Mouse (Mus musculus): ENCODE measurements around the gene Hdhd5. TPM values are rescaled to one million over a fixed set of nuclear protein-coding genes. Genes with fewer than 3 reads are reported as not detected.
A peak's percentile ranks its signal among the peaks of the same experiment; 100 is the strongest.

Gene Hdhd5
- polyA plus RNA-seq, 1 experiment = 10.2 TPM

DNA sequence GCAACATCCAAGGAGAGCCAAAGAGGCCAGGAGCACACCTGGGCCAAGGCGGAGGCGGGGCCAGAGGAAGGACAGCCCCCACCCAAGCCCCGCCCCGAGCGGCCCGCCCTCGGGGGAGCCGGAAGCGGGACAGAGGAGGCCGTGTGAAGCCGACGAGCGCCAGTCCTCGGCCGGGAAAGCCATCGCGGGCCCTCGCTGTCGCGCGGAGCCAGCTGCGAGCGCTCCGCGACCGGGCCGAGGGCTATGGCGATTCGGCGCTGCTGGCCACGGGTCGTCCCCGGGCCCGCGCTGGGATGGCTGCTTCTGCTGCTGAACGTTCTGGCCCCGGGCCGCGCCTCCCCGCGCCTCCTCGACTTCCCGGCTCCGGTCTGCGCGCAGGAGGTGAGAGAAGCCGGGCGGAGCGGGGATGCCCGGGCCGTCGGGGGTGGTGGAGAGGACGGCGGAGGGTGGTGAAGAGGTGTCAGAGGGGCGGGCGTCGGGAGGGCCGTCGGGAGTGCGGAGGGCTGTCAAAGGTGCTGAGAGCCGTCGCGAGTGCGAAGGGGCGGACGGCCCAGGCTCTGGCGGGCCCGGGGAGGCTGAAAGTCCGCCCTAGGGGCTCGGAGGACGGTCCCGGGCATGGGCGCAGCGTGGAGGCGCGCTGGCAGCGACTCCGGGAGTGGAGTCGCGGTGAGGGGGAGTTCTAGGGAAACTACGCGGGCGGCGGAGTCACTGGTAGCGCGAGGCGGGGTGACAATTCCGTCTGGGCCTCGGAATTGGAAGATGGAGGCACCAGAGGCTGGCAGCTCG, 67.8 kb downstream of the Hdhd5 start, which contains the start of gene Il17ra:
Gene Il17ra, plus strand, starts transcription at position 162 of the 786 bp plus-strand sequence.
- peaks cover 52% of the 10 kb centered on the region for H3K79me2 ChIP-seq (ENCODE audit: control insufficient read depth, insufficient read depth)
- peaks cover 44% of the 10 kb centered on the region for H3K79me3 ChIP-seq (ENCODE audit: low read depth)
- H3K36me3 ChIP-seq (ENCODE audit: control insufficient read depth, insufficient read depth) = no peaks in the 10 kb centered on the region
- peak within 1 kb of the TSS; percentile 57 for H3K4me3 ChIP-seq (ENCODE audit: insufficient read depth, poor library complexity, severe bottlenecking)
- no peaks in the 10 kb centered on the region for H3K27me3 ChIP-seq (ENCODE audit: control insufficient read depth, insufficient read depth, insufficient read length)
- TF ChIP-seq MYOD1 (IDR thresholded peaks at IDR 0.05; ENCODE audit: control insufficient read depth, insufficient read length, low read depth) = no peak
- TF ChIP-seq USF1 (IDR thresholded peaks at IDR 0.05; ENCODE audit: low read depth) = no peak
- TF ChIP-seq CEBPB (IDR thresholded peaks at IDR 0.05; ENCODE audit: low read depth) = no peak
- no peak for TF ChIP-seq MYOG (IDR thresholded peaks at IDR 0.05; ENCODE audit: control insufficient read depth, extremely low read depth, insufficient read length)
- TF ChIP-seq MAX (IDR thresholded peaks at IDR 0.05) = no peak
- TF ChIP-seq FOSL1 (IDR thresholded peaks at IDR 0.05; ENCODE audit: insufficient read depth, low read length, poor library complexity, severe bottlenecking) = no peak
- no peak for TF ChIP-seq CTCF (IDR thresholded peaks at IDR 0.05; ENCODE audit: control insufficient read depth, insufficient read depth, insufficient read length)
- H3ac ChIP-seq (ENCODE audit: control insufficient read depth, insufficient read length, low read depth) = peak within 1 kb of the TSS; percentile 81

DNA sequence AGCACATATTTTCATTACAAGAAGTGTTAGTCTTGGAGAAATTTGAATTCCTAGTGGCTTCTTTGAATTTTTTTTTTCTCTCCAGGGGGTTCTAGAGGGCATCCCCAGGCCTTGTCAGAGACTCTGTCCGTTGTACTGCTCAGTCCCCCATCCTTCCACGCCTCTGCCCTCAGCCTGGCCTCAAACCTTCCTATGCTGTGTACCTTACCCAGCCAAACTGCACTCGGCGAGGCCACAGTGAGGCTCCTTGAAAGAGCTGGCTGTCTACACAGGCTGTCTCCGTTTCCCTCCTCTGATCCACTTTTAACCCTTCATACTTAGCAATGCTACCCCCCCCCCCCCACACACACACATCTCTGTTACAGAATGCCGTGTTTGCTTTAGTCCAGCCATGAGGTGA, 68.9 kb downstream of the Hdhd5 start:
- Histone ChIP-seq H3K27me3 (ENCODE audit: control insufficient read depth, insufficient read depth, insufficient read length) (no peaks in the 10 kb centered on the region), H3K79me2 (ENCODE audit: control insufficient read depth, insufficient read depth) (peaks cover 42% of the 10 kb centered on the region), H3K36me3 (ENCODE audit: control insufficient read depth, insufficient read depth) (no peaks in the 10 kb centered on the region), H3ac (ENCODE audit: control insufficient read depth, insufficient read length, low read depth) (no peak overlapping the region), H3K79me3 (ENCODE audit: low read depth) (peaks cover 34% of the 10 kb centered on the region), H3K4me3 (ENCODE audit: insufficient read depth, poor library complexity, severe bottlenecking) (no peak overlapping the region)
- no peak for TF ChIP-seq MAX (IDR thresholded peaks at IDR 0.05)
- TF ChIP-seq MYOG (IDR thresholded peaks at IDR 0.05; ENCODE audit: control insufficient read depth, extremely low read depth, insufficient read length) = no peak
- TF ChIP-seq CEBPB (IDR thresholded peaks at IDR 0.05; ENCODE audit: low read depth) = no peak

DNA sequence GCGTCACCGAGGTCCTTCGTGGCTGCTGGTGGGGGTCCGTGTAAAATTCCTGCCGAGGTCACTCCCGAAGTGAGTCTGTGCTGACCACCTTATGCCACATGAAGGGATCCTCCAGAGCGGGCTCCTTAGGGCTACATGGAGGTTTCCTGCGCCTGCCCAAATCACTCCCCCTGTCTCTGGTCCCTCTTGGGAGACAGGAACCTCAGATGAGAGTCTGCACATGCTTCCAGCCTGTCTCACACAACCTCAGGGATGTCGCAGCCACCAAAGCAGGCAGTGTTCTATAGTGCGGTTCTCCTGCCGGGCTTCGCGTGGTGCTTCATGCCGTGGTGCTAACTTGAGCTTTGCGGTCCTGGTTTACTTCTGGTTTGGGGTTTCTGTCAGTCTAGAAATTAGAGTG, 69.9 kb downstream of the Hdhd5 start:
- Histone ChIP-seq H3ac (ENCODE audit: control insufficient read depth, insufficient read length, low read depth) (no peak overlapping the region), H3K36me3 (ENCODE audit: control insufficient read depth, insufficient read depth) (no peaks in the 10 kb centered on the region), H3K79me2 (ENCODE audit: control insufficient read depth, insufficient read depth) (peaks cover 32% of the 10 kb centered on the region), H3K4me3 (ENCODE audit: insufficient read depth, poor library complexity, severe bottlenecking) (no peak overlapping the region), H3K27me3 (ENCODE audit: control insufficient read depth, insufficient read depth, insufficient read length) (no peaks in the 10 kb centered on the region), H3K79me3 (ENCODE audit: low read depth) (peaks cover 25% of the 10 kb centered on the region)
- no peak for TF ChIP-seq CEBPB (IDR thresholded peaks at IDR 0.05; ENCODE audit: low read depth)
- no peak for TF ChIP-seq MYOG (IDR thresholded peaks at IDR 0.05; ENCODE audit: control insufficient read depth, extremely low read depth, insufficient read length)

Other genes starting within 250 kb of the Hdhd5 start
- gene D330020A13Rik, start 237.0 kb downstream of the Hdhd5 start, polyA plus RNA-seq (2012; fragmentation: generic; extraction: Trizol) = 0.26 TPM
- 0.33 TPM for gene B4galnt3, start 236.8 kb downstream of the Hdhd5 start, polyA plus RNA-seq (2012; fragmentation: generic; extraction: Trizol)
- 5.8 TPM for gene Kdm5a, start 167.2 kb downstream of the Hdhd5 start, polyA plus RNA-seq (2012; fragmentation: generic; extraction: Trizol)
- gene Ccdc77, start 166.9 kb downstream of the Hdhd5 start, polyA plus RNA-seq (2012; fragmentation: generic; extraction: Trizol) = 3.8 TPM
- 10.8 TPM for gene Il17ra, start 68.1 kb downstream of the Hdhd5 start, polyA plus RNA-seq (2012; fragmentation: generic; extraction: Trizol)
- 0.02 TPM for gene Tmem121b, start 37.5 kb downstream of the Hdhd5 start, polyA plus RNA-seq (2012; fragmentation: generic; extraction: Trizol)
- gene Cecr2, start 135.1 kb upstream of the Hdhd5 start, polyA plus RNA-seq (2012; fragmentation: generic; extraction: Trizol) = 0.01 TPM
- gene Slc25a18, start 242.3 kb upstream of the Hdhd5 start, polyA plus RNA-seq (2012; fragmentation: generic; extraction: Trizol) = 0.07 TPM

Data from C2C12 (cell line).